ENCODE assay signal across 8 mouse cellular contexts in genomic region chr11:69920266-69921031, GRCm38 (mm10). TPM values are rescaled to one million over a fixed set of nuclear protein-coding genes. Genes with fewer than 3 reads are reported as not detected.
DNase-seq lines count a peak whose midpoint lies in the region; ATAC-seq and TF ChIP-seq lines count a peak whose summit lies in the region.

No protein-coding gene starts in this region.

- ATAC-seq in heart, embryonic 11.5 days (replicated peaks; ENCODE audit: insufficient number of reproducible peaks, low FRiP score, low TSS enrichment), result no peak
- peak; percentile 37 for ATAC-seq in kidney, postnatal 0 days (replicated peaks; ENCODE audit: low FRiP score, low read depth)

- no peak for TF ChIP-seq POLR2A in cerebellum, adult 2 months (IDR thresholded peaks at IDR 0.05; ENCODE audit: borderline replicate concordance, insufficient read depth, low read length)

- peak; percentile 56 to 66 for DNase-seq in frontal cortex, postnatal 10 days (ENCODE audit: low spot score in 2 of 2)
- no peak for DNase-seq in frontal cortex, postnatal 25 days (ENCODE audit: low spot score in 2 of 2)
- DNase-seq in A20 (ENCODE audit: low read depth, low spot score), result peak; percentile 67
- peak; percentile 47 to 48 for DNase-seq in cerebellum, adult 2 months
- peak; percentile 28 for DNase-seq in kidney, postnatal 0 days (ENCODE audit: low spot score)
- DNase-seq in mesoderm, embryonic 11.5 days (ENCODE audit: low read depth, low spot score), result peak; percentile 62
- peak; percentile 45 for DNase-seq in thymus, postnatal 25 days

- H3K27me3 ChIP-seq in cerebellum, adult 2 months (ENCODE audit: control insufficient read depth, insufficient read depth, low read length), result no peaks in the 10 kb centered on the region
- H3K27me3 ChIP-seq in heart, embryonic 11.5 days (ENCODE audit: control insufficient read depth, insufficient read depth, low read length), result no peaks in the 10 kb centered on the region
- no peaks in the 10 kb centered on the region for H3K27me3 ChIP-seq in kidney, postnatal 0 days (ENCODE audit: insufficient read depth, low read length)

- no peaks in the 10 kb centered on the region for H3K4me1 ChIP-seq in cerebellum, adult 2 months (ENCODE audit: control insufficient read depth, insufficient read depth, low read length)
- peaks cover 23% of the 10 kb centered on the region for H3K4me1 ChIP-seq in heart, embryonic 11.5 days (ENCODE audit: control insufficient read depth, insufficient read depth, low read length)
- peaks cover 11% of the 10 kb centered on the region for H3K4me1 ChIP-seq in kidney, postnatal 0 days (replicated peaks; ENCODE audit: insufficient read depth, low read length)

- H3K9me3 ChIP-seq in heart, embryonic 11.5 days (replicated peaks; ENCODE audit: control insufficient read depth, low read length), result no peaks in the 10 kb centered on the region
- no peaks in the 10 kb centered on the region for H3K9me3 ChIP-seq in kidney, postnatal 0 days (replicated peaks; ENCODE audit: low read length)

- 1% methylated on average over 65 of the region's 65 CpGs for WGBS in cerebellum, adult 2 months
- under 1% methylated on average over 64 of the region's 65 CpGs for WGBS in heart, embryonic 11.5 days (ENCODE audit: insufficient replicate concordance)
- WGBS in kidney, postnatal 0 days, result under 1% methylated on average over 53 of the region's 65 CpGs

- peak overlapping the region; percentile 99 for H3K9ac ChIP-seq in heart, embryonic 11.5 days (ENCODE audit: low read depth, low read length)
- peak overlapping the region; percentile 98 for H3K9ac ChIP-seq in kidney, postnatal 0 days (ENCODE audit: low read depth, low read length)

- TF ChIP-seq CTCF in cerebellum, adult 2 months (IDR thresholded peaks at IDR 0.05; ENCODE audit: borderline replicate concordance, insufficient read depth, low read depth, low read length), result no peak
- TF ChIP-seq CTCF in kidney, postnatal 0 days (IDR thresholded peaks at IDR 0.05; ENCODE audit: low read depth), result no peak

- H3K4me2 ChIP-seq in heart, embryonic 11.5 days, result peak overlapping the region; percentile 72
- peak overlapping the region; percentile 71 for H3K4me2 ChIP-seq in kidney, postnatal 0 days (ENCODE audit: low read length)

- peak overlapping the region; percentile 80 for H3K4me3 ChIP-seq in cerebellum, adult 2 months (replicated peaks; ENCODE audit: insufficient read depth, low read depth, low read length)
- H3K4me3 ChIP-seq in heart, embryonic 11.5 days (ENCODE audit: low read depth, low read length), result peak overlapping the region; percentile 95
- peak overlapping the region; percentile 92 for H3K4me3 ChIP-seq in kidney, postnatal 0 days (replicated peaks; ENCODE audit: low read depth, low read length)

- peak overlapping the region; percentile 93 for H3K27ac ChIP-seq in cerebellum, adult 2 months (ENCODE audit: insufficient read depth, low read length)
- H3K27ac ChIP-seq in heart, embryonic 11.5 days (ENCODE audit: low read depth, low read length), result peak overlapping the region; percentile 98
- peak overlapping the region; percentile 96 for H3K27ac ChIP-seq in kidney, postnatal 0 days

- peaks cover 20% of the 10 kb centered on the region for H3K36me3 ChIP-seq in heart, embryonic 11.5 days (ENCODE audit: control insufficient read depth, insufficient read depth, low read length)
- peaks cover 31% of the 10 kb centered on the region for H3K36me3 ChIP-seq in kidney, postnatal 0 days (ENCODE audit: insufficient read depth, low read length)

RNA-seq across cellular contexts. Expression of gene Eif5a, which starts 1.3 kb away (rescaled TPM):
- polyA plus RNA-seq in cerebellum, adult 2 months (2012; rRNA removed), result 514 and 533 TPM in 2 replicates
- polyA plus RNA-seq in heart, embryonic 11.5 days (2014; fragmentation: Nextera tagmentation; extraction: Ambion mirVana), result 1,428 and 1,516 TPM in 2 replicates
- polyA plus RNA-seq in kidney, postnatal 0 days (2015; fragmentation: Nextera tagmentation; extraction: Ambion mirVana), result 1,371 and 1,476 TPM in 2 replicates

RNA-seq across cellular contexts. Expression of gene Gps2, which starts 6.8 kb away (rescaled TPM):
- polyA plus RNA-seq in cerebellum, adult 2 months (2012; rRNA removed), result 78.9 and 87.5 TPM in 2 replicates
- 53.2 and 62.2 TPM in 2 replicates for polyA plus RNA-seq in heart, embryonic 11.5 days (2014; fragmentation: Nextera tagmentation; extraction: Ambion mirVana)
- 63.0 and 65.0 TPM in 2 replicates for polyA plus RNA-seq in kidney, postnatal 0 days (2015; fragmentation: Nextera tagmentation; extraction: Ambion mirVana)

RNA-seq across cellular contexts. Expression of gene Ybx2, which starts 15.1 kb away (rescaled TPM):
- 16.5 and 16.8 TPM in 2 replicates for polyA plus RNA-seq in cerebellum, adult 2 months (2012; rRNA removed)
- 1.5 and 4.3 TPM in 2 replicates for polyA plus RNA-seq in heart, embryonic 11.5 days (2014; fragmentation: Nextera tagmentation; extraction: Ambion mirVana)
- polyA plus RNA-seq in kidney, postnatal 0 days (2015; fragmentation: Nextera tagmentation; extraction: Ambion mirVana), result 6.8 and 7.5 TPM in 2 replicates

RNA-seq across cellular contexts. Expression of gene Neurl4, which starts 19.6 kb away (rescaled TPM):
- polyA plus RNA-seq in cerebellum, adult 2 months (2012; rRNA removed), result 119 and 128 TPM in 2 replicates
- polyA plus RNA-seq in heart, embryonic 11.5 days (2014; fragmentation: Nextera tagmentation; extraction: Ambion mirVana), result 9.3 and 10.8 TPM in 2 replicates
- 9.7 and 12.7 TPM in 2 replicates for polyA plus RNA-seq in kidney, postnatal 0 days (2015; fragmentation: Nextera tagmentation; extraction: Ambion mirVana)

RNA-seq across cellular contexts. Expression of gene 2810408A11Rik, which starts 19.7 kb away (rescaled TPM):
- 0.36 and 0.43 TPM in 2 replicates for polyA plus RNA-seq in cerebellum, adult 2 months (2012; rRNA removed)
- polyA plus RNA-seq in heart, embryonic 11.5 days (2014; fragmentation: Nextera tagmentation; extraction: Ambion mirVana), result 5.3 and 5.8 TPM in 2 replicates
- polyA plus RNA-seq in kidney, postnatal 0 days (2015; fragmentation: Nextera tagmentation; extraction: Ambion mirVana), result 12.5 and 13.0 TPM in 2 replicates

Comparison
In these comparisons a context has a peak if more than half of its experiments do, and no peak if none do; other contexts are left out.
1. DNase-seq: peak in frontal cortex, postnatal 10 days (2 of 2), A20 (single experiment), cerebellum, adult 2 months (2 of 2), kidney, postnatal 0 days (single experiment), mesoderm, embryonic 11.5 days (single experiment) and thymus, postnatal 25 days (single experiment); none in frontal cortex, postnatal 25 days (0 of 2).
2. Peak in every context shown above with its lines, with median percentiles within 50 percentile points of each other: H3K27ac ChIP-seq and H3K4me3 ChIP-seq.